Mouse (Mus musculus): ENCODE results near the gene Hist1h2be. TPM values are rescaled to one million over a fixed set of nuclear protein-coding genes. Genes with fewer than 3 reads are reported as not detected.
"Not testable (repeated sequence)": the region's sequence is repeated elsewhere in the genome, so short reads cannot be mapped to it uniquely, and the experiment has no call there.

Gene Hist1h2be
- polyA plus RNA-seq, 1 experiment from 2014 or later = 3.6 TPM

DNA sequence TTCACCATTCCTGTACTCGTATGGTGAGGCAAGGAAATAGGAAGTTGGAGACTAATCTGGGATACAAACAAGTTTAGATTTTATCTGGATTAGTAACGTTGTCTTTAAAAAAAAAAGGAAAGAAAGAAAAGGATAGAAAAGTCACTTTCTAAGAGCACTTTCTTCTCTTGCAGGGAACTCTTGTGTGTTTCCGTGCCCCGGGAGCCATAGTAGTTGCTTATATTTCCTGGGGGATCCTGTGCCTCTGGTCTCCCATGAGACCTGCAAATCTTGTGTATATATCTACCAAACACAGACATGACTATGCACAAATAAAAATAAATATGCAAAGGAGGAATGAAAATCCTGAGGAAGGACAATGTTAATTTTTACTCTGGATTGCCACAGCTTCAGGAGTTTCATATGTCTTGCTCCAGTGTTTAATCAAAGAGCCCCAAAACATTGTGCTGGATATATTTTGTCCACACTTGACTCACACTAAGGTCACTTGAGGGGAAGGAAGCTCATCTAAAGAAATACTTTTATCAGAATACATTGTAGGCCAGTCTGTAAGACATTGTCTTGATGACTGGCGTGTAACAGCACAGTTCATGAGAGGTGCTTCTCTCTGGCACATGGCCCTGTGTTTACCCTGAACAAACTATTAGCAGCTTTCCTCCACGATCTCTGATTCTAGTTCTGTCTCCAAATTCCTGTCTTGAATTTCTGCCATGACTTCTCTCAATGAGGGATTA lies 43.9 kb downstream of the Hist1h2be start:
- Histone ChIP-seq H3K4me1 (peaks cover 32% of the 10 kb centered on the region), H3K27me3 (no peaks in the 10 kb centered on the region)
- whole genome bisulfite sequencing = 32% methylated on average over 6 of the region's 6 CpGs

DNA sequence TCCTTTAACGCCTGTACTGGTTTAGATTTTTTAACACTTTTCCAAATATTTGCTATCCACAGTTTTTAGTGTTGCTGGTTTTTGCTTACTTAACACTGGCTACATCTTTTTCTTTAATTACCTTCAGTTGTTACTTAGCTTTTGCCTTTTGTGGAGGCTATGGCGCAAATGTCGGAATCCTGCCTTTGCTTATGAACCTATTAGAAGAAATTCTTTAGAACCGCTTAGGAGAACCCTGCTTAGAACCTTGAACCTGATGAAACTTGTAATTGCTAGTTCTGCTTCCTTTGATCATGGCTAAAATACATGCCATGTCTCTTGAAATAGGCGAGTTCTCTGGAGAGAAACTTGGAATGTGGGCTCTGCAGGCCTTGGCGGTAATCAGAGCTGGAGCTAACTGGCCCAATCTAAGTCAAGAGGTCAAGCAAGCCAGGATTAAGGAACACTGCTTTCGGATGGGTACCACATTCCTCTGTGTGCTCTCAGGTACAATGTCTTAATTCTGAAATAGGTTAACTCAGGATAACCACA lies 44.5 kb downstream of the Hist1h2be start:
- no peaks in the 10 kb centered on the region for H3K36me3 ChIP-seq
- WGBS = 3% methylated on average over 7 of the region's 7 CpGs

More for the DNA sequence above, 43.9 kb downstream of the Hist1h2be start:
- peak overlapping the region; percentile 84 for H3K27ac ChIP-seq (replicated peaks)
- H3K9me3 ChIP-seq (replicated peaks) = no peaks in the 10 kb centered on the region
- no peak for ATAC-seq (ENCODE audit: insufficient number of reproducible peaks, low FRiP score, low TSS enrichment, low read depth)
- H3K4me3 ChIP-seq (replicated peaks) = peak overlapping the region; percentile 46
- H3K4me2 ChIP-seq (replicated peaks) = peak overlapping the region; percentile 67
- H3K9ac ChIP-seq = no peak overlapping the region
- H3K36me3 ChIP-seq = no peaks in the 10 kb centered on the region

DNA sequence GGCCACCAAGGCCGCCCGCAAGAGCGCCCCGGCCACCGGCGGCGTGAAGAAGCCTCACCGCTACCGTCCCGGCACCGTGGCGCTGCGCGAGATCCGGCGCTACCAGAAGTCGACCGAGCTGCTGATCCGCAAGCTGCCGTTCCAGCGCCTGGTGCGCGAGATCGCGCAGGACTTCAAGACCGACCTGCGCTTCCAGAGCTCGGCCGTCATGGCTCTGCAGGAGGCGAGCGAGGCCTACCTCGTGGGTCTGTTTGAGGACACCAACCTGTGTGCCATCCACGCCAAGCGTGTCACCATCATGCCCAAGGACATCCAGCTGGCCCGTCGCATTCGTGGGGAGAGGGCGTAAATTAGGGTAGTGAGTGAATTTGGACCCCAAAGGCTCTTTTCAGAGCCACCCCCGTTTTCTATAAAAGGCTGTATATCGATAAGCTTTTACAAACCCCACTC lies 45.0 kb downstream of the Hist1h2be start:
- not testable (repeated sequence) for H3K9me3 ChIP-seq (replicated peaks); ATAC-seq (ENCODE audit: insufficient number of reproducible peaks, low FRiP score, low TSS enrichment, low read depth); H3K27me3 ChIP-seq; H3K36me3 ChIP-seq
- WGBS = under 1% methylated on average over 11 of the region's 40 CpGs
- peak overlapping the region; percentile 44; the same call in 1 of the 2 replicates for H3K9ac ChIP-seq
- peak overlapping the region; percentile 67 for H3K4me2 ChIP-seq (replicated peaks)
- H3K4me1 ChIP-seq = peaks cover 28% of the 10 kb centered on the region
- H3K4me3 ChIP-seq (replicated peaks) = peak overlapping the region; percentile 46
- peak overlapping the region; percentile 84 for H3K27ac ChIP-seq (replicated peaks)

More for the DNA sequence above, 44.5 kb downstream of the Hist1h2be start:
- no peaks in the 10 kb centered on the region for H3K9me3 ChIP-seq (replicated peaks)
- H3K9ac ChIP-seq = peak overlapping the region; percentile 12; the same call in 1 of the 2 replicates
- ATAC-seq (ENCODE audit: insufficient number of reproducible peaks, low FRiP score, low TSS enrichment, low read depth) = no peak
- H3K27me3 ChIP-seq = no peaks in the 10 kb centered on the region
- H3K4me3 ChIP-seq (replicated peaks) = peak overlapping the region; percentile 46
- H3K4me2 ChIP-seq (replicated peaks) = peak overlapping the region; percentile 67
- H3K27ac ChIP-seq (replicated peaks) = peak overlapping the region; percentile 84
- H3K4me1 ChIP-seq = peaks cover 30% of the 10 kb centered on the region

GRCm38 (mm10) chr13:23575271-23575851 lies 45.6 kb downstream of the Hist1h2be start, which contains the start of gene Hist1h3d:
TSS of gene Hist1h3d (plus strand) at chr13:23575763.
- WGBS = under 1% methylated on average over 18 of the region's 18 CpGs
- Histone ChIP-seq H3K9ac (peak within 1 kb of the TSS; percentile 44; the same call in 1 of the 2 replicates), H3K4me1 (peaks cover 26% of the 10 kb centered on the region), H3K4me2 (replicated peaks) (peak within 1 kb of the TSS; percentile 67), H3K27me3 (no peaks in the 10 kb centered on the region), H3K36me3 (no peaks in the 10 kb centered on the region), H3K27ac (replicated peaks) (peak within 1 kb of the TSS; percentile 84), H3K9me3 (replicated peaks) (no peaks in the 10 kb centered on the region), H3K4me3 (replicated peaks) (peak within 1 kb of the TSS; percentile 46)
- peak; percentile 55 for ATAC-seq (ENCODE audit: insufficient number of reproducible peaks, low FRiP score, low TSS enrichment, low read depth)

DNA sequence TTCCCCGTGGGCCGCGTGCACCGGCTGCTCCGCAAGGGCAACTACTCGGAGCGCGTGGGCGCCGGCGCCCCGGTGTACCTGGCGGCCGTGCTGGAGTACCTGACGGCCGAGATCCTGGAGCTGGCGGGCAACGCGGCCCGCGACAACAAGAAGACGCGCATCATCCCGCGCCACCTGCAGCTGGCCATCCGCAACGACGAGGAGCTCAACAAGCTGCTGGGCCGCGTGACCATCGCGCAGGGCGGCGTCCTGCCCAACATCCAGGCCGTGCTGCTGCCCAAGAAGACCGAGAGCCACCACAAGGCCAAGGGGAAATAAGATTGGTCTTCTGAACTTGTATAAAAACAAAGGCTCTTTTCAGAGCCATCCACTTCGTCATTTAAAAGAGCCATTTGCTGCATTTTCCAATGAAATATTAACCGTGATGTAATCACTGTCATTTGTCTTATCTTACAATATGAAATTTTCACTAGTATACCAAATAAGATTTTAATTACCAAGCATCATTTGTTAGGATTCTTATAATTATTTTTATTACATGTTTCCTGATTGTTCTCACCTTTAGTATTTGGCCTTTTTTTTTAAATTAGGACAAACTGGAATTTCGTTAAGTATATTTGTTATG lies 46.3 kb downstream of the Hist1h2be start:
- H3K27me3 ChIP-seq; ATAC-seq (ENCODE audit: insufficient number of reproducible peaks, low FRiP score, low TSS enrichment, low read depth); H3K9me3 ChIP-seq (replicated peaks); H3K36me3 ChIP-seq; H3K9ac ChIP-seq: not testable (repeated sequence)
- peak overlapping the region; percentile 96 for H3K27ac ChIP-seq (replicated peaks)
- H3K4me1 ChIP-seq = peaks cover 29% of the 10 kb centered on the region
- H3K4me3 ChIP-seq (replicated peaks) = peak overlapping the region; percentile 49
- peak overlapping the region; percentile 67 for H3K4me2 ChIP-seq (replicated peaks)
- WGBS = 0% methylated on average over 5 of the region's 39 CpGs

- H3K36me3 ChIP-seq; H3K27me3 ChIP-seq; H3K9me3 ChIP-seq (replicated peaks): not testable (repeated sequence)
- Histone ChIP-seq H3K27ac (replicated peaks) (peak within 1 kb of the TSS; percentile 96), H3K9ac (peak within 1 kb of the TSS; percentile 40), H3K4me3 (replicated peaks) (peak within 1 kb of the TSS; percentile 49), H3K4me1 (peaks cover 29% of the 10 kb centered on the region), H3K4me2 (replicated peaks) (peak within 1 kb of the TSS; percentile 67)
- peak; percentile 90 for ATAC-seq (ENCODE audit: insufficient number of reproducible peaks, low FRiP score, low TSS enrichment, low read depth)
- under 1% methylated on average over 42 of the region's 42 CpGs for WGBS
Measured at GRCm38 (mm10) chr13:23573898-23574524, 46.9 kb downstream of the Hist1h2be start, which contains the start of the genes Hist1h2bf and Hist1h2ad. TSS of gene Hist1h2bf (minus strand) at chr13:23574196. TSS of gene Hist1h2ad (plus strand) at chr13:23574381.

DNA sequence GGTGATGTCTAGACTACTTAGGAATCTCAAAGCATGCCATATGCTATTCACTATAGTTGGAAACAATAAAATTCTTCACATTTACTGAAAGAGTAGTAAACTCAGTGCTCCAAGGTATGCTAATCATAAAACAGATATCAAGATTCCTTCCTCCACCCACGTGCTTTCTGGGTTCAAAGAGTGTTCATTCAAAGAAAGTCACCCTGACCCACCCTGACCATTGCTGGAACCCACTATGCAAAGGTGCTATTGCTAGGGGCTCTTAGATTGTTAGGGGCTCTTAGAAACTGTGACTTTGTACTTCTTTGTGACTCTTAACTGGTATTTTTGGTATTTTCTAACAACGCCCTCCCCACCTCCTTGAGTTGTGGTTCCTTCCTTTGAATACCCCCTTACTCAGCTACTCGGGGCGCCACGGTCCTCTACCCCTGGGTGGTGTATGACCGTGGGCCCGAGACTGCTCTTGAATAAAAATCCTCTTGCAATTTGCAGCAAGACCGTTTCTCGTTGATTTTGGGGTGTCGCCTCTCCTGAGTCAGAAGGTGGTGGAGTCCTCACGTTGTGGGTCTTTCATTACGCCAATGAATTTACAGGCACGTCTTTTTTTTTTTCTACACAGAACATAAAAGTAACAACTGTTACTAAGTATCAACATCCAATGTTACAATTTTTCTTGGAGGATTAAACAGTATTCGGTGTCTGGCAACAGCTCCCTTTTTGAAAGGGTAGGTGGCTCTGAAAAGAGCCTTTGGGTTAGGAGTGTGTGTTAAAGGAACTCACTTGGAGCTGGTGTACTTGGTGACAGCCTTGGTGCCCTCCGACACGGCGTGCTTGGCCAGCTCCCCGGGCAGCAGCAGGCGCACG lies 47.7 kb downstream of the Hist1h2be start:
- H3K9me3 ChIP-seq (replicated peaks); H3K27me3 ChIP-seq; H3K36me3 ChIP-seq; ATAC-seq (ENCODE audit: insufficient number of reproducible peaks, low FRiP score, low TSS enrichment, low read depth): not testable (repeated sequence)
- peaks cover 29% of the 10 kb centered on the region for H3K4me1 ChIP-seq
- H3K4me3 ChIP-seq (replicated peaks) = peak overlapping the region; percentile 49
- H3K4me2 ChIP-seq (replicated peaks) = peak overlapping the region; percentile 59
- peak overlapping the region; percentile 96 for H3K27ac ChIP-seq (replicated peaks)
- WGBS = 6% methylated on average over 19 of the region's 20 CpGs
- H3K9ac ChIP-seq = peak overlapping the region; percentile 40

DNA sequence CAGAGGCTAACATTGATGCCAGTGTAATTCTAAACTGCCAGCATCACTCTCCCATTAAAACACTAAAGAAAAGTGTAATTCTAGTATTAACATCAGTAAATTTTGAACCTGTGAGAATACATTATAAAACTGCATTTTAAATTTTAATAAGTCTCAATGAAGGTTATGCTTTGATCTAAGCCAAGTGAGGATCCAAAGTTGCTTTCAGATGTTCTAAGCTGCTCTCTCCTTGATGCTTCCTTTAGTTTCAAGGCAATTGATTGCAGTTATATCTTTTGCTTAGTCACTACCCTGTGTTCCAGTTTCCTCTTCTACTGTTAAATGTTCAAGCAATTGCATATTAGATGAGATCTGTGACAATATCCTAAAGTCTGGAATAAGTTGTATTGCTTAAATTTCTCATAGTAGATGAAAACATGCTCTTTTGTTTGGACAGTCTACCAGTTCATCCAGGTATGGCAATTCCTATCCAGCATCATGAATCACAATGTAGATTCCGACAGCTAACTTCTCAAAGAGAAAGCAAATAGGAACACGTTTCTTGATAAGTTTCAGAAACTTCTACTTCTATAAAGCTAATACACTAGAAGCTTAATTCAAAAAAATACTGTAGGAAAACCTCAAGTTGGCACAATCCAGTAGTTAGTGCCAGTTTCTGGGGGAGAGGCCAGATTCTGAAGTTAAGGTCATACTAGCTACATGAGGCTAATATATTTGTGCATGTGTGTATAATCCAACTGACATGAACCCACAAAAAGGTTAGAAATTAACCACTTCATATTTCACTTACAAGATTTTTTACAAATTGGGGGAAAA lies 48.5 kb downstream of the Hist1h2be start:
- Histone ChIP-seq H3K4me3 (replicated peaks) (peak overlapping the region; percentile 49), H3K27me3 (no peaks in the 10 kb centered on the region), H3K9me3 (replicated peaks) (no peaks in the 10 kb centered on the region), H3K4me2 (replicated peaks) (peak overlapping the region; percentile 59), H3K36me3 (no peaks in the 10 kb centered on the region), H3K27ac (replicated peaks) (peak overlapping the region; percentile 96; the same call in 1 of the 2 replicates), H3K9ac (peak overlapping the region; percentile 47), H3K4me1 (peaks cover 29% of the 10 kb centered on the region)
- WGBS = 26% methylated on average over 2 of the region's 2 CpGs
- no peak for ATAC-seq (ENCODE audit: insufficient number of reproducible peaks, low FRiP score, low TSS enrichment, low read depth)

- ATAC-seq (ENCODE audit: insufficient number of reproducible peaks, low FRiP score, low TSS enrichment, low read depth) = not testable (repeated sequence)
- peaks cover 21% of the 10 kb centered on the region for H3K4me1 ChIP-seq
- WGBS = under 1% methylated on average over 17 of the region's 34 CpGs
Measured at GRCm38 (mm10) chr13:23571504-23572217, 49.3 kb downstream of the Hist1h2be start.

More at GRCm38 (mm10) chr13:23571504-23572217, 49.3 kb downstream of the Hist1h2be start:
- H3K9me3 ChIP-seq (replicated peaks); H3K27me3 ChIP-seq; H3K36me3 ChIP-seq: not testable (repeated sequence)
- peak overlapping the region; percentile 49 for H3K4me3 ChIP-seq (replicated peaks)
- H3K4me2 ChIP-seq (replicated peaks) = peak overlapping the region; percentile 59
- H3K27ac ChIP-seq (replicated peaks) = peak overlapping the region; percentile 96
- peak overlapping the region; percentile 47 for H3K9ac ChIP-seq

Measured in embryonic facial prominence, embryonic 15.5 days (tissue).